Mouse (Mus musculus) thymus, postnatal 4 days (tissue): ENCODE measurements at regions not wholly inside any gene's neighbourhood (a gene's known extent, or its start where the extent isn't known, plus 50 kb on each side); places are given as distances from the start of the nearest gene placed in this dataset.

Experiments used
- DNase-seq: peaks from one replicate; pipeline ENCODE4 v3.0.0; 2021

GRCm38 (mm10) chr11:57899335-57899734, 66.7 kb upstream of the Hand1 start:
- DNase-seq = no peak

DNA sequence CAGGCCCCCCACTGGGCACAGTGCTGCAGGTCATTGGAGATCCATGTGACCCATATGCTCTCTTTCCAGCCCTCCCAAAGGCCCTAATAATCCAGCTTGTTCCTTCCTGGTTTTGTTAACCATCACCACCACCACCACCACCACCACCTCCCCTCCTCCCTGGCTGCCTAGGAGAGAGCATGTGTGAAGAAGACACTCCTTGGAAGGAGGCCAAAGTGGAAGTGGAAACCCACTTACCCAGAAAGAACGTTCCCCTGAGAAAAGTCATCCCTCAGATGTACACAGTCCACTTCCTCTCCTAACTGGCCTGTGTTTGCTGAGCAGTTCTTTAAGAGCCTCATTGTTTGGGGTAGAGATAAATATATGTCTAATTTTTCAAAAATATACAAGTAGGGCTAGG, 62.9 kb upstream of the Hand1 start:
- no peak for DNase-seq

GRCm38 (mm10) chr11:57882736-57883635, 50.4 kb upstream of the Hand1 start:
- DNase-seq = no peak
